Mouse (Mus musculus): ENCODE results near the gene Slc25a43. TPM values are rescaled to one million over a fixed set of nuclear protein-coding genes. Genes with fewer than 3 reads are reported as not detected.

Gene Slc25a43
- total RNA-seq, 1 experiment: 2.1 TPM

DNA sequence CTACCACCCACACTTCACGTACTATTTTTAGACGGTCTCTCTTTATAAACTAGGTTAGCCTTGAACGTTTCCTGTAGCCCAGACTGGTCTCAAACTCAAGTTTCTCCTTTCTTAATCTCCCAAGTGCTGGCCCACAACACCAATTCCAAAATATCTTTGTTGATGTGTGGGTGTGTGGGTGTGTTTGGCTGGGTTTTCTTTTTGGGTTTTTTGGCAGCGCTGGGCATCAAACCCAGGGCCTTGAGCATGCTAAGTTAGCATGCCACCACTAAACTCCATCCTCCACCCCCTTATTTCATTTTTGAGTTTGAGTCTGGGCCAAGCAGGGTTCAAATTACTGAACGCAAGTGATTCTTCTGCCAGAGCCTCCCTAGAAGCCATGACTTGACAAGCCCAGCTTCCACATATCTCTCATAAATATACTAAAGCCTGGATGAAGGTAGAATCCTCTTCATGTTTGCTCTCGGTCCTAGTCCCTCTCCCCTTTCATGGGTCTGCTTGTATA lies 5.9 kb downstream of the Slc25a43 start:
- DNase-seq (ENCODE audit: low read depth, low spot score): no peak
- Histone ChIP-seq H3K4me1 (ENCODE audit: control insufficient read depth in 2 of 2, insufficient read depth in 2 of 2, low read length in 2 of 2, poor library complexity in 1 of 2) (0 out of 4 replicates have a peak, but pooled peaks cover 0 to 2% of the 10 kb centered on the region in 2 experiments), H3K4me3 (ENCODE audit: insufficient read depth in 1 of 2, low read depth in 1 of 2, low read length in 2 of 2, poor library complexity in 1 of 2, severe bottlenecking in 1 of 2) (no peak overlapping the region), H3K9me3 (ENCODE audit: control insufficient read depth, insufficient read depth, low read depth, low read length) (no peaks in the 10 kb centered on the region), H3K36me3 (ENCODE audit: control insufficient read depth, insufficient read depth, low read length, poor library complexity, severe bottlenecking) (no peaks in the 10 kb centered on the region), H3K9ac (ENCODE audit: insufficient read depth, low read depth, low read length, poor library complexity, severe bottlenecking) (no peak overlapping the region), H3K27ac (ENCODE audit: insufficient read depth, low read depth, low read length, poor library complexity, severe bottlenecking) (no peak overlapping the region)
- TF ChIP-seq ZNF384 (IDR thresholded peaks at IDR 0.05; ENCODE audit: low read depth, low read length) (no peak), HCFC1 (IDR thresholded peaks at IDR 0.05; ENCODE audit: borderline replicate concordance, insufficient read depth, low read length) (no peak), CHD2 (IDR thresholded peaks at IDR 0.05; ENCODE audit: low read depth, low read length) (no peak), ZC3H11A (IDR thresholded peaks at IDR 0.05; ENCODE audit: borderline replicate concordance, low read depth, low read length) (no peak), MAFK (IDR thresholded peaks at IDR 0.05; ENCODE audit: insufficient read depth, low read depth, low read length) (no peak)
- in situ Hi-C loops (cut with MboI; ENCODE audit: low sequenced_read_pairs in 2 of 2, unreplicated experiment in 2 of 2): no loop called here

DNA sequence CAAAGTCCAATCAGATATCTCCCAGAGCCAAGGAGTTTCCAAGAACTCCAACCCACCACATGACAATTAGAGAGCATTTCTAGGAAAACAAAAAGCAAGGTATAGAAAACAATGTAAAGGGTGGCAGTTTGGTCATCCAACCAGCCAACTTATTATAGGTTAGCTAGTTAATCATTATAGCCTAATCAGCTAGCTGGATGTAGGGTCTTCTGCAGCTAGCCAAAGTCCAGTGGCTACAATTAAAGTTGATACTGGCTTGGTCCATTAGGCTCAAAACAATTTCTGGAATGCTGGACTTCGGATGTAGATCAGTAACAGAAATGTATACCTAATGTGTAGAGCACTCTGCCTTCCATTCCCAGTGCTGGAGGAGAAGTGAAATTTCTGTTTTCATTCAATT lies 7.1 kb downstream of the Slc25a43 start:
- no peak for TF ChIP-seq HCFC1 (IDR thresholded peaks at IDR 0.05; ENCODE audit: borderline replicate concordance, insufficient read depth, low read length)
- no peak for TF ChIP-seq ZNF384 (IDR thresholded peaks at IDR 0.05; ENCODE audit: low read depth, low read length)
- TF ChIP-seq MAFK (IDR thresholded peaks at IDR 0.05; ENCODE audit: insufficient read depth, low read depth, low read length): no peak
- no peak for TF ChIP-seq ZC3H11A (IDR thresholded peaks at IDR 0.05; ENCODE audit: borderline replicate concordance, low read depth, low read length)
- no peak for TF ChIP-seq CHD2 (IDR thresholded peaks at IDR 0.05; ENCODE audit: low read depth, low read length)
- H3K36me3 ChIP-seq (ENCODE audit: control insufficient read depth, insufficient read depth, low read length, poor library complexity, severe bottlenecking): no peaks in the 10 kb centered on the region
- no peak overlapping the region for H3K4me3 ChIP-seq (ENCODE audit: insufficient read depth in 1 of 2, low read depth in 1 of 2, low read length in 2 of 2, poor library complexity in 1 of 2, severe bottlenecking in 1 of 2)
- H3K9ac ChIP-seq (ENCODE audit: insufficient read depth, low read depth, low read length, poor library complexity, severe bottlenecking): no peak overlapping the region
- H3K4me1 ChIP-seq (ENCODE audit: control insufficient read depth in 2 of 2, insufficient read depth in 2 of 2, low read length in 2 of 2, poor library complexity in 1 of 2): no peaks in the 10 kb centered on the region
- no peaks in the 10 kb centered on the region for H3K9me3 ChIP-seq (ENCODE audit: control insufficient read depth, insufficient read depth, low read depth, low read length)
- in situ Hi-C loops (cut with MboI; ENCODE audit: low sequenced_read_pairs in 2 of 2, unreplicated experiment in 2 of 2): no loop called here
- H3K27ac ChIP-seq (ENCODE audit: insufficient read depth, low read depth, low read length, poor library complexity, severe bottlenecking): no peak overlapping the region
- DNase-seq (ENCODE audit: low read depth, low spot score): no peak

DNA sequence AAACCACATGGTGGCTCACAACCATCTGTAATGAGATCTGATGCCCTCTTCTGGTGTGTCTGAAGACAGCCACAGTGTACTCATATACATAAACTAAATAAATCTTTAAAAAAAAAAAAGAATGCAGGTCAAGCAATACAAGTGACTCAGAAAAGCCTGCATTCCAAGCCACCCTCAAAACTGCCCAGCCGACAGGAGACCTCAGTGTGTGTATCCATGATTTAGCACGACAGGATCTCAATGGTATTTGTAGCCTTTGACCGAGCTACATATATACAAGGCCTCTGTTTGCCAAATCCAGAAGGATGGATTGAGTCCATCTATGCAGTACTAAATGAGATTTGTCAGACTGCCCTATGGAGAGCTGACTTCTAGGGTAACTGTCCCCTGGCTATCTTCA lies 9.1 kb downstream of the Slc25a43 start:
- in situ Hi-C loops (cut with MboI; ENCODE audit: low sequenced_read_pairs in 2 of 2, unreplicated experiment in 2 of 2): no loop called here
- no peak overlapping the region for H3K9ac ChIP-seq (ENCODE audit: insufficient read depth, low read depth, low read length, poor library complexity, severe bottlenecking)
- no peaks in the 10 kb centered on the region for H3K36me3 ChIP-seq (ENCODE audit: control insufficient read depth, insufficient read depth, low read length, poor library complexity, severe bottlenecking)
- H3K27ac ChIP-seq (ENCODE audit: insufficient read depth, low read depth, low read length, poor library complexity, severe bottlenecking): no peak overlapping the region
- no peaks in the 10 kb centered on the region for H3K4me1 ChIP-seq (ENCODE audit: control insufficient read depth in 2 of 2, insufficient read depth in 2 of 2, low read length in 2 of 2, poor library complexity in 1 of 2)
- DNase-seq (ENCODE audit: low read depth, low spot score): no peak
- no peak overlapping the region for H3K4me3 ChIP-seq (ENCODE audit: insufficient read depth in 1 of 2, low read depth in 1 of 2, low read length in 2 of 2, poor library complexity in 1 of 2, severe bottlenecking in 1 of 2)
- no peaks in the 10 kb centered on the region for H3K9me3 ChIP-seq (ENCODE audit: control insufficient read depth, insufficient read depth, low read depth, low read length)
- no peak for TF ChIP-seq ZNF384 (IDR thresholded peaks at IDR 0.05; ENCODE audit: low read depth, low read length)
- TF ChIP-seq HCFC1 (IDR thresholded peaks at IDR 0.05; ENCODE audit: borderline replicate concordance, insufficient read depth, low read length): no peak
- TF ChIP-seq MAFK (IDR thresholded peaks at IDR 0.05; ENCODE audit: insufficient read depth, low read depth, low read length): no peak
- TF ChIP-seq CHD2 (IDR thresholded peaks at IDR 0.05; ENCODE audit: low read depth, low read length): no peak
- no peak for TF ChIP-seq ZC3H11A (IDR thresholded peaks at IDR 0.05; ENCODE audit: borderline replicate concordance, low read depth, low read length)

DNA sequence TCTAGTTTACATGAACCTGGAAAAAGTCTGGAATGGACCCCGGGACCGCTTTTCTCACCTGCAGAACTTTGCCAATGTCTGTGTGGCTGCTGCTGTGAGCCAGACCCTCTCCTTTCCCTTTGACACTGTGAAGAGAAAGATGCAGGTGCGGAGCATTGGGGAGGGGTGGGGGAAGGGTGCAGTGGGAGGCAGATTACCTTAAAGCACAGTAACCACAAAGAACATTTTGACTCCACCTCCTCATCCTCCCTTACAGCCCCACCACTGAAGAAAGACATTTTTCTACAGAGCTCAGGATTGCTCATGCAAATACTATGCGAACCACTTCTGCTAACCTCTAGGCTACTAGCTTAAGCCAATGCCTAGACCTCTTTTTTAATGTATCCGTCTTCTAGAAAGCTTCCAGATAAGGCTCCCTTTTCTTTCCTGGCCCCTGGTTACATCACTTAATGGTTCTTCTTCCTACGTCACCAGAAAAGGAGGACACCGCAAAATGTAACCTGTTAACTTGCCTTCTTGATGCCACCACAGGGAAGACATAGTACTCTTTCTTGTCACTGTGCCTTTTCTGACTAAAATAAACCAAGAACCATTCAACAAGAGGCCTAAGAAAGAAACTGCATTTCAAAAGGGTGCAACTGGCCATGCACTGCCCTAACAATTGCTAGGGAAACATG lies 14.5 kb downstream of the Slc25a43 start:
- DNase-seq (ENCODE audit: low read depth, low spot score): no peak
- Histone ChIP-seq H3K4me3 (ENCODE audit: insufficient read depth in 1 of 2, low read depth in 1 of 2, low read length in 2 of 2, poor library complexity in 1 of 2, severe bottlenecking in 1 of 2) (no peak overlapping the region), H3K4me1 (ENCODE audit: control insufficient read depth in 2 of 2, insufficient read depth in 2 of 2, low read length in 2 of 2, poor library complexity in 1 of 2) (0 out of 4 replicates have a peak, but pooled peaks cover 0 to 4% of the 10 kb centered on the region in 2 experiments), H3K9ac (ENCODE audit: insufficient read depth, low read depth, low read length, poor library complexity, severe bottlenecking) (no peak overlapping the region), H3K9me3 (ENCODE audit: control insufficient read depth, insufficient read depth, low read depth, low read length) (no peaks in the 10 kb centered on the region), H3K27ac (ENCODE audit: insufficient read depth, low read depth, low read length, poor library complexity, severe bottlenecking) (no peak overlapping the region), H3K36me3 (ENCODE audit: control insufficient read depth, insufficient read depth, low read length, poor library complexity, severe bottlenecking) (no peaks in the 10 kb centered on the region)
- in situ Hi-C loops (cut with MboI; ENCODE audit: low sequenced_read_pairs in 2 of 2, unreplicated experiment in 2 of 2): no loop called here
- no peak for TF ChIP-seq HCFC1 (IDR thresholded peaks at IDR 0.05; ENCODE audit: borderline replicate concordance, insufficient read depth, low read length)
- no peak for TF ChIP-seq CHD2 (IDR thresholded peaks at IDR 0.05; ENCODE audit: low read depth, low read length)
- TF ChIP-seq ZNF384 (IDR thresholded peaks at IDR 0.05; ENCODE audit: low read depth, low read length): no peak
- no peak for TF ChIP-seq ZC3H11A (IDR thresholded peaks at IDR 0.05; ENCODE audit: borderline replicate concordance, low read depth, low read length)
- no peak for TF ChIP-seq MAFK (IDR thresholded peaks at IDR 0.05; ENCODE audit: insufficient read depth, low read depth, low read length)
